Mouse (Mus musculus): ENCODE results near the gene Tmigd3.

Tmigd3 gene

GRCm38 (mm10) chr3:105870558-105870957 is at the start of gene Tmigd3, which contains the start of gene Adora3:
TSS of gene Tmigd3 (plus strand) at chr3:105870903.
TSS of gene Adora3 (plus strand) at chr3:105870858.
- no peak for DNase-seq (ENCODE audit: low read depth)

GRCm38 (mm10) chr3:105821504-105821903 is 49.2 kb upstream of the Tmigd3 start:
- no peak for DNase-seq (ENCODE audit: low read depth)

GRCm38 (mm10) chr3:105823609-105824008 is 47.1 kb upstream of the Tmigd3 start:
- no peak for DNase-seq (ENCODE audit: low read depth)

GRCm38 (mm10) chr3:105824103-105824502 is 46.6 kb upstream of the Tmigd3 start:
- DNase-seq (ENCODE audit: low read depth): no peak

GRCm38 (mm10) chr3:105824704-105825103 is 46.0 kb upstream of the Tmigd3 start:
- no peak for DNase-seq (ENCODE audit: low read depth)

GRCm38 (mm10) chr3:105825501-105826161 is 45.1 kb upstream of the Tmigd3 start:
- DNase-seq (ENCODE audit: low read depth): peak; percentile 56

- DNase-seq (ENCODE audit: low read depth): no peak
Observed at GRCm38 (mm10) chr3:105831584-105831983, 39.1 kb upstream of the Tmigd3 start.

GRCm38 (mm10) chr3:105835875-105836274 is 34.8 kb upstream of the Tmigd3 start:
- no peak for DNase-seq (ENCODE audit: low read depth)

- no peak for DNase-seq (ENCODE audit: low read depth)
Observed at GRCm38 (mm10) chr3:105836883-105837282, 33.8 kb upstream of the Tmigd3 start.

GRCm38 (mm10) chr3:105838655-105839054 is 32.0 kb upstream of the Tmigd3 start:
- no peak for DNase-seq (ENCODE audit: low read depth)

GRCm38 (mm10) chr3:105839836-105840235 is 30.9 kb upstream of the Tmigd3 start:
- DNase-seq (ENCODE audit: low read depth): no peak

- no peak for DNase-seq (ENCODE audit: low read depth)
Observed at GRCm38 (mm10) chr3:105846294-105847069, 24.2 kb upstream of the Tmigd3 start.

GRCm38 (mm10) chr3:105853781-105854180 is 16.9 kb upstream of the Tmigd3 start:
- peak; percentile 84 for DNase-seq (ENCODE audit: low read depth)

- no peak for DNase-seq (ENCODE audit: low read depth)
Observed at GRCm38 (mm10) chr3:105854786-105855185, 15.9 kb upstream of the Tmigd3 start.

GRCm38 (mm10) chr3:105857513-105857912 is 13.2 kb upstream of the Tmigd3 start:
- DNase-seq (ENCODE audit: low read depth): no peak

GRCm38 (mm10) chr3:105861747-105862366 is 8.8 kb upstream of the Tmigd3 start:
- DNase-seq (ENCODE audit: low read depth): no peak

- no peak for DNase-seq (ENCODE audit: low read depth)
Observed at GRCm38 (mm10) chr3:105864123-105864522, 6.6 kb upstream of the Tmigd3 start.

GRCm38 (mm10) chr3:105865122-105865521 is 5.6 kb upstream of the Tmigd3 start:
- no peak for DNase-seq (ENCODE audit: low read depth)

- DNase-seq (ENCODE audit: low read depth): no peak
Observed at GRCm38 (mm10) chr3:105868135-105868534, 2.6 kb upstream of the Tmigd3 start.

GRCm38 (mm10) chr3:105872034-105872433 is 1.3 kb downstream of the Tmigd3 start:
- no peak for DNase-seq (ENCODE audit: low read depth)

GRCm38 (mm10) chr3:105872579-105872978 is 1.9 kb downstream of the Tmigd3 start:
- DNase-seq (ENCODE audit: low read depth): no peak

GRCm38 (mm10) chr3:105873451-105874445 is 3.0 kb downstream of the Tmigd3 start:
- no peak for DNase-seq (ENCODE audit: low read depth)
